In the genomic region with DNA sequence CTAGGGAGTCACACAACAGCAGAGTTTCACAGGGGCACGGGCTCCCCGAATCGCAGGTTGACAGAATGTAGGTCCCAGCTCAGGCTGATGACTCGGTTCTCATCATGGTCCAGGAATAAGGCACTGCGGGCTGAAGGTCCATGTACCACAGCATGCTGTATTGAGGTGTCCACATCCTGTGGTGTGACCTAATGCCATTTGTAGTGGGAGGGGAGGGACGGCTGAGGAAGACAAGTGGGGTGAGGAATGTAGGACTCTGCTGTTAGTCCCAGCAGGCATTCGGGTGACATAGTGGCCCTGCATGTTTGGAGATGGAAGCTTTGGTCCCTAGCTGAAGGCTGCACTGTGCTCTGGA, we compare ENCODE assay signal across 24 mouse cellular contexts.
DNase-seq lines count a peak whose midpoint lies in the region; ATAC-seq lines count a peak whose summit lies in the region.
"Had no signal": no experiment of that assay in that cellular context is flagged by ENCODE, and none has a peak within 500 bp of the region (broad histone marks: within the 10 kb centered on the region; RNA-seq: fewer than 3 reads in every experiment).

No protein-coding gene starts in this region.

- H3K4me2 ChIP-seq in embryonic facial prominence, embryonic 15.5 days (replicated peaks) = no peak overlapping the region
- H3K4me2 ChIP-seq: embryonic facial prominence, embryonic 13.5 days; forebrain, embryonic 13.5 days; forebrain, embryonic 15.5 days had no signal

- H3K36me3 ChIP-seq in megakaryocyte, embryonic 14.5 days (replicated peaks; ENCODE audit: low read length) = no peaks in the 10 kb centered on the region
- no peaks in the 10 kb centered on the region for H3K36me3 ChIP-seq in embryonic facial prominence, embryonic 15.5 days
- H3K36me3 ChIP-seq: embryonic facial prominence, embryonic 13.5 days; forebrain, embryonic 15.5 days; G1E had no signal

- H3K9ac ChIP-seq in embryonic facial prominence, embryonic 15.5 days = no peak overlapping the region
- H3K9ac ChIP-seq: embryonic facial prominence, embryonic 13.5 days; forebrain, embryonic 13.5 days; forebrain, embryonic 15.5 days; forebrain, postnatal 0 days had no signal

- peaks cover 56% of the 10 kb centered on the region for H3K27me3 ChIP-seq in megakaryocyte, embryonic 14.5 days (replicated peaks)
- H3K27me3 ChIP-seq in embryonic facial prominence, embryonic 15.5 days = no peaks in the 10 kb centered on the region
- H3K27me3 ChIP-seq: forebrain, embryonic 15.5 days had no signal

- no peak overlapping the region for H3K27ac ChIP-seq in embryonic facial prominence, embryonic 15.5 days (replicated peaks)
- H3K27ac ChIP-seq: embryonic facial prominence, embryonic 13.5 days; forebrain, embryonic 13.5 days; forebrain, embryonic 15.5 days had no signal

- peaks cover 14% of the 10 kb centered on the region for H3K9me3 ChIP-seq in megakaryocyte, embryonic 14.5 days
- H3K9me3 ChIP-seq in embryonic facial prominence, embryonic 15.5 days (replicated peaks) = no peaks in the 10 kb centered on the region

- ATAC-seq in megakaryocyte, adult 5-6 weeks (ENCODE audit: poor library complexity, severe bottlenecking) = no peak
- 0 out of 2 replicates have a peak, but pooled peaks have one; percentile 1 for ATAC-seq in embryonic facial prominence, embryonic 15.5 days (ENCODE audit: insufficient number of reproducible peaks, low FRiP score, low TSS enrichment, low read depth)
- ATAC-seq: CD4-positive, CD25-positive, alpha-beta regulatory T cell, adult 4 months; forebrain, embryonic 13.5 days; forebrain, embryonic 15.5 days; forebrain, postnatal 0 days had no signal

- DNase-seq in 3134 (ENCODE audit: extremely low read depth, insufficient read length, low spot score) (peak; percentile 64), 416B (ENCODE audit: low read depth) (peak; percentile 69), MN1 (ENCODE audit: low spot score) (no peak)
- no peak for DNase-seq in natural killer cell, adult 2 months (ENCODE audit: low spot score in 2 of 2)
- DNase-seq in layer of hippocampus, adult 9-10 months (ENCODE audit: low spot score) = no peak
- DNase-seq: adrenal gland, adult 2 months; adrenal gland, postnatal 10 days; adrenal gland, postnatal 25 days; cerebellum, adult 11 months; cerebellum, adult 18-20 months; cerebellum, adult 8-10 months; cerebellum, adult 9-11 months; cerebellum, postnatal 14 days; cerebellum, postnatal 36 days; embryo, embryonic 11 days; forebrain, postnatal 0 days had no signal

- H3K4me1 ChIP-seq in megakaryocyte, embryonic 14.5 days = peaks cover 14% of the 10 kb centered on the region
- H3K4me1 ChIP-seq in embryonic facial prominence, embryonic 15.5 days = no peaks in the 10 kb centered on the region
- H3K4me1 ChIP-seq: forebrain, embryonic 13.5 days; forebrain, embryonic 15.5 days had no signal

- H3K4me3 ChIP-seq in megakaryocyte, embryonic 14.5 days (replicated peaks) = peak overlapping the region; percentile 51
- H3K4me3 ChIP-seq in embryonic facial prominence, embryonic 15.5 days (replicated peaks) = no peak overlapping the region
- H3K4me3 ChIP-seq: embryonic facial prominence, embryonic 13.5 days; forebrain, embryonic 13.5 days; forebrain, embryonic 15.5 days had no signal

- WGBS in embryonic facial prominence, embryonic 15.5 days = 55% methylated on average over 7 of the region's 7 CpGs

Comparison
In these comparisons a context has a peak if more than half of its experiments do, and no peak if none do; other contexts are left out.
1. DNase-seq: peak in 3134 (single experiment) and 416B (single experiment); none in natural killer cell, adult 2 months (0 of 2), layer of hippocampus, adult 9-10 months (single experiment) and MN1 (single experiment).